Mouse (Mus musculus): ENCODE measurements at regions not wholly inside any gene's neighbourhood (a gene's known extent, or its start where the extent isn't known, plus 50 kb on each side); places are given as distances from the start of the nearest gene placed in this dataset.

GRCm38 (mm10) chr19:26419781-26420180, 185.1 kb upstream of the Smarca2 start:
- TF ChIP-seq CTCF (IDR thresholded peaks at IDR 0.05; ENCODE audit: low read depth), result no peak
- TF ChIP-seq EP300 (IDR thresholded peaks at IDR 0.05; ENCODE audit: low read depth), result no peak

Measured in heart, postnatal 0 days (tissue).